Mouse (Mus musculus): ENCODE results near the gene Hagh.

DNA sequence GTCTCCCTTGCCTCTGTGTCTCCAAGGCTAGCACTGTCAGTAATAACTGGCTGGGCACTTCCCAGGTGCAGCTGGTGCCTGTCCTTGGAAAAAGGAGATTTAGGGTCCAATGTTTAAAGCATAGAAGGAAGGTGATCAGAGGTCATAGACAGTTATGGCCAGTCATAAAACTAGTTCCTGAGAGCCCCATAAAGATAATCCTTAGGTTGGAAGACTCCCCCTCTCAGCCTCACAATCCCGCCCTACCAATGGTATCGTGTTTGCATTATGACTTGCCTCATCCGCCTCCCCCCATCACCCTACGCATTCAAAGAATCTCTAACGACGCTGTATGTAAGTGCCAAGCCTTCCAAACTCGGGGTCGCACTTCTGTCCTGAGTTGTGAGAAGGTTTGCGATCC is 4.6 kb downstream of the Hagh start:
- TF ChIP-seq CTCF (conservative IDR thresholded peaks at IDR 0.05; ENCODE audit: insufficient read depth, insufficient read length, low read depth, low read length) (no peak), POLR2A (IDR thresholded peaks at IDR 0.05; ENCODE audit: low read depth, low read length) (no peak)

All from kidney, adult 2 months (tissue).